Mouse (Mus musculus) liver (tissue): ENCODE results near the gene Alkbh6.

Experiments
- DNase-seq: peaks from one replicate; pipeline ENCODE4 v3.0.0-alpha.2; 2020; ENCODE audit warnings: mixed read lengths

Gene Alkbh6

DNA sequence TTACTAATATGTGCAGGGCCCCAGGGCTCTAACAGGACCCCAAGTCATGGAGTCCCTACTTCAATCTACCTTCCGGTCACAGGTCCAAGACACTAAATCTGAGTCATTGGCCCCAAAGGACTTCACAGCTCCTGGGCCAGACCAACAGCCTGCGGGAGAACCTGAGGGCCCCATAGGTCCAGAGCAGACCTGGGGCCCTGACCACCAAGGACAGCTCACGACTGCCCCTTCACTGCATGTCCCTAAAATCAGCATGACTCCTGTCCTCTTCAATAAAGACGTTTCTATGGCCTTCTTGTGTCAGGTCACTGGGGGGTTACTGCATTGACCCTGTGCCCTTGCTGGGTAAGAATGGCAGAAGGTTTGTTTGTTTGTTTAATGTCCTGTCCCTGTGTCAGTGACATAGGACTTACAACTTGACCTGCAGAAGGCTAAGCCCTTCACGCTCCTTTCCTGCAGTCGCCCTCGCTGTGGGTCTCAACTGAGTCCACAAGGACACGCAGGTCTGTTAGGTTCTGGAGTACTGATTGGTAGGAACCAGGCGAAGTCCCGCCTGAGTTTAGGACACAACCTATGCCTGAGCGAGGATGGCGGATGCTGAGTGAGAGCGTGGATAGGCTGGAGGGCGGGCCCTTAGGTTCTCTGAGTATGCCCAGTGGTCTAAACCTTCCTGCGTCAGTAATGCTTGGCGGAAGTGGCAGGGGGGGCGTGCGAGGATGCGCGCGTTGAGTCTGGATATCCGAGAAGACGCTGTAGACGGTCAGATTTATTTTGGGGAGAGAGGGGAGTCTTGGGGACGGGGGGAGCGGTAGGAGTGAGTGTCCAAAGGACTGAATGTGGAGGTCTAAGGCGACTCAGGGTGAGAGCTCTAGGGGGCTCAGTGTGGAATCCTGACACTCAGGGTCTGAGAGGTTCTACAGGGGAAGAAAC is at the start of gene Alkbh6:
Gene Alkbh6, plus strand, starts transcription at position 642 of the 930 bp plus-strand sequence.
- DNase-seq: peak; percentile 88

DNA sequence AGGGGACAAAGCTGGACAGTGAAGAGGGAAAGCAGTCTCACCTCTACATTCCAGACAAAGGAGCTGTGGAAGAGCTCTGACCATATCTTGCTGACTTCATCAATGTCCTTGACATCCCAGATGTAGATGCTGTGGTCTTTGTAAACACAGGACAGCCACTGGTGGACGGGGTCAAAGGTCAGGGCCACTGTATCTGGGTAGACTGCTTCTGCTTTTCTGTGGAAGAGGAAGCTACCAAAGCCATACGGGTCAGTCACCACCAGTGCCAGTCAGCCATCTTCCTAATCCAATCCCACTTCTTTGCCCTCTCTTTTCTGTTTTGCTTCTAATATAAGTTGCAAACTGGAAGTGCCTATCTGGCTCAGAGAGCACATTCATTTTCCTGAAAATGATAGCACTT is 43.5 kb upstream of the Alkbh6 start:
- DNase-seq: no peak

DNA sequence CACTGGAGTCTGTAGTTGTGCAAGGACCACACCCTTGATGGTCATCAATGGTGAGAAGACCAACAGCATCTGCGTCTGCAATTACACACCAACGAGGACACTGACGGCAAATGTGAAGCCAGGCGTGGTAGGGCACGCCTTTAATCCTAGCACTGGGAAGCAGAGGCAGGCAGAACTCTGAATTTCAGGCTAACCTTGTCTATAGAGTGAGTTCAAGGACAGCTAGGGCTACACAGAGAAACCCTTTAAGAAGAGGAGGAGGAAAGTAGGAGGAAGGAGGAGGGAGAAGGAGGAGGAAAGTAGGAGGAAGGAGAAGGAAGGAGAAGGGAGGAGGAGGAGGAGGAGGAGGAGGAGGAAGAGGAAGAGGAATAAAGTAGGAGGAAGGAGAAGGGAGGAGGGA is 43.0 kb upstream of the Alkbh6 start:
- no peak for DNase-seq

DNA sequence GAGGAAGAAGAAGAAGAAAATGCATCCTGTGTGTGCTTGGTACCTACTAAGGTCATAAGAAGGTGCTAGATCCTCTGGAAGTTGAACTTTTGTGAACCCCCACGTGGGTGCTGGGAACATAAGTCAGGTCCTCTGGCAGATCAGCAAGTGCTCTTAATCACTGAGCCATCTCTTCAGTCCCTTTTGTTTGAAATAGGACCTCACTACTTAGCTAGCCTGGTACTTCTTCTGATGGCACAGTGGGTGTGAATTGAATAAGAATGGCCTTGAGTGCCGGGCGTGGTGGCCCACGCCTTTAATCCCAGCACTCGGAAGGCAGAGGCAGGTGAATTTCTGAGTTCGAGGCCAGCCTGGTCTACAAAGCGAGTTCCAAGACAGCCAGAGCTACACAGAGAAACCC is 42.6 kb upstream of the Alkbh6 start:
- no peak for DNase-seq

DNA sequence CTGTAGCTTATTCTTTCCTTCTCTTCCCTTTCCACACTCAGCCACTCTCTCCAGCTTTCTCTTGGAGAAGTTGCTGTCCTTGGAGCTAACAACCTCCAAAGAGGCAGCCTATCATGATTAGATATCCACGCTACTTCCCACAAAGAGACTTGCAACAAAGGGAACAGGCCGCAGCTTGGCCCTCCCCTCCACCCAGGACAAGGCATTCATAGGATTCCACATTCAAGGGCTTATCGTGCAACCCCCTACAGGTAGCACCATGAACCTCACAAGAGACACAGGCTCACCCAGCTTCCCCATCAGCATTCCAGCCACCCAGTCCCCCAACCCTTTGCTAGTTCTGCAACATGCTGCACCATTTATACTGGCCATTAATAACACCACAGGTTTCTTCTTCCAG is 41.7 kb upstream of the Alkbh6 start:
- DNase-seq: no peak

DNA sequence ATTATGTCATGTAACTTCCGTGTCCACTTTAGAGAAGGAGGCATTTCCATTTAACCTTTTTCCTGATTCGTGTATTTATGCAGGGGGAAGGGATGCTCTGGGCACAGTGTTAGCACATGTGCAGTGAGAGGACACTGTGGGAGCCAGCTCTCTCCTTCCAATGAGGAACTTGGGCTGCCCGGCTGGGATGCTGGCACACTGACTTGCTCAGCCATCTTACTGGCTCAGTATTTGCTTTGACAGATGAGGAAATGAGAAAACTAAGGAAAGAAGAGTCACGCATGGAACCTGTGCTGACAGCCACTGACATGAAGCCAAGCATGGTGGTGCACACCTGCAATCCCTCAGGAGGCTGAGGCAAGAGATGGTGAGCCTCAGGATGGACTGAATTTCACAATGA is 38.9 kb upstream of the Alkbh6 start:
- DNase-seq: no peak

DNA sequence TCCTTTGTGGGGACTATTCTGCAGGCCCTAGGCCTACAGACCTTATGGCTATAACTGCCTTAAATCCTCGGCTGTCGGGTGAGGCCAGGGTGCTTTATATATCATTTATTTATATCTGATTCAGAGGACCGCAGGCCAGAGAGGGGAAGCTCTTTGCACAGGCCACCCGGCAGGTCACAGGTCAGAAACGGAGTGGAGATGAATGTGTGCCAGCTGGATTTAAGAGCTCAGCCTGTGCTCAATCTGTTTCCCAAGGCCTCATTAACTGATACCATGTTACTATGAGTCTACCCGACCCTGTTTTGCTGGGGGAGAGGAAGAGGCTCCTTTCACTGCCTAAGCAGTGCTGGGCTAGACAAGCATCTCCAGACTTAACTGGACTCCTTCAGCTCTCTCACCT is 34.1 kb upstream of the Alkbh6 start:
- DNase-seq: no peak

DNA sequence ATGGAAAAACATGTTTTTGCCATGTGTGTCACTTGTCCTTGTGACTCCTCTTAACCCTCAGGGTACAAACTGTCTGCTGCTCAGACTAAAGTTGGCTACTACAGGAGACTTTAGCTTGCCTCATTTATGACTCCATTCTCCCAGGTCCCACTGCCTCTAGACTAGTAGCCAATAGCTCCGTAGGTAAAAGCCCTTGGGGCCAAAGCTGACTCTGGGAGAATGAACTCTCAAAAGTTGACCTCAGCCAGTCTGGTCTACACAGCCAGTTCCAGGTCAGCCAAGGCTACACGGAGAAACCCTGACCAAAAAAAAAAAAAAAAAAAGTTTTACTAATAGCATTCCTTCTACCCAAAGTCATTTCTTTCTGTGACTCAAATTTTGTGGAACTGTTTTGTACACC is 29.6 kb upstream of the Alkbh6 start:
- no peak for DNase-seq

DNA sequence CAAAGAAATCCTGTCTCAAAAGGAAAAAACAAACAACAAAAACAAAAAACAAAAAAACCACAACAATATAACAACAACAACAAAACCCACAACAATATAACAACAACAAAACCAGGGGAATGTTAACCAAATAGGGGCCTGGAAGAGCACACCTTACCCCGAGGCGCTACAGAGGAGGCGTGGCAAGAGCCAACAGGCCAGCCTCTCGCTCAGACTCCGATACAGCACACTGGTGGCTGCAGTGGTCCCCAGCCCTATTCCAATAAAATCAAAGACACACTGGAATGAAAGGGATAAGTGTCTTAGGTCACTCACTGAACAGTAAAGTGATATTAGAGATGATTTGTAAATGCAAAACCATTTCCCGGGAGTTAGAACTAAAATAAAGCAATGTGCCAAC is 29.0 kb upstream of the Alkbh6 start:
- DNase-seq: peak; percentile 58

DNA sequence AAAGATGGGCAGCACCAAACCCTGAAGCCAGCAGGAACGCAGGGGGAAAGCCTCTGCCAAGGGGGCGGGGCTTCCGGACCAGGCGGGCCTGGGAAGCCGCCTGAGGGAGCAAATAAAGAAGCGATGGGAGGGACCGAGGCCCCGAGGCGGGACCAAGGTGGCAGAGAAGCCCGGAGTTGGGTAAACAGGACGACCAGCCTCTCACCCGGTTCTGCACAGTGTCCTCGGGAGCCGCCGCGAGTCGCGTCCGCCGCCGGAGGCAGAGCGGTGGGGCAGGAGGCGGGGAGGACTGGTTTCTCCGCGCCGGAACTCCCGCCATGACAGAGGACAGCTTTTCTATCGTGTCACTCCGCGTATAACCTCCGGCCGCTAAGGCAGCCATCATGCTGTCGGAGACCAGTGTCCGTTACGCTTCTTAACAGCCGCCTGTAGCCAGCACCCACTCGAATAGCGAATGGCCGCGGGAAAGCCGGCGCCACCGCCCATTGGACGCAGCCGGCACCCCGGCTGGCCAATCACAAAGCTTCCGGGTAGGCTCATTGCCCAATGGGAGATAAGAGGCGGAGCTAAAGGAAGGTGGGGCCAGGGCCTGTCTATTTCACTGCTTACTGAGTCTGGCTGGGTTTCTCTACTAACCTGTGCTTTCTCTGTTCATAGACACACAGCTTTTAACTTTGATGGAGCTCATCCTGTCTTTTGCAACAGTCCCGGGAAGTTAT is 28.4 kb upstream of the Alkbh6 start, which contains the start of the genes Thap8 and Wdr62:
Gene Thap8, plus strand, starts transcription at position 144 of the 719 bp plus-strand sequence.
Gene Wdr62, minus strand, starts transcription at position 469 of the 719 bp plus-strand sequence.
- DNase-seq: peak; percentile 95

DNA sequence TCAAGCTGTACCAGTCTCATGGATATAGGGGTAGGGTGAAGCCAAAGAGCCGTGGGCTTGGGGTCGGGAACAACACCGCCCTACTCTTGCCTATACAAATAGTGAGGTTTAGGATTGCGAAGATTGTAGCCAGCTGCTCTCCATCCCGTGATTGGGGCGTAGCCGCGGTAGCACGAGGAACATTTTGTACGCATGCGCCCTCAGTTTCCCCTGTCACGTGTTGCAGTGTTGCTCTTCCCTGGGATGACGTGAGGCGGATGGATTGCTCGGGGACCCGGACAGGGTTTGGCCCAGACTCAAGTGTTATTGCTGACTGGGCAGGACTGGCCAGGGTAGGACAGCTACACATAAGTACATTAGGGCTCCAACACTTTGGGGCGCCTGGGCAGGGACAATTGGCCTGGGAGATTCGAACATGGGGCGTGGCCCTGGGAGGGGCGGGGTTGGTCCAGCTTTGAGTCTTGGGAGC is 27.8 kb upstream of the Alkbh6 start:
- peak; percentile 80 for DNase-seq

DNA sequence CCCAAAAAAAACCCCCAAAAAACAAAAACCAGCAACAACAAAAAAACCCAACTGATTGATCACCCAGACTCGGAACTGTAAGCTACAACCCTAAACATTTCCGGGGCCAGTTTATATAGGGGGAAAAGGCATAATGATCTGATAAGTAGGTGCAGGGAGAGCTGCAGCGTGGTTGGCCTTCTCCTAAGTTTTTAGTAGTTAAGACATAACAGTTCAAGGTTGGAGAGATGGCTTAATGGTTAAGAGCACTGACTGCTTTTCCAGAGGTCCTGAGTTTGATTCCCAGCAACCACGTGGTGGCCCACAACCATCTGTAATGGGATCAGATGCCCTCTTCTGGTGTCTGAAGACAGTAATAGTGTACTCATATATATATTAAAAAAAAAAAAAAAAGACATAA is 27.0 kb upstream of the Alkbh6 start:
- DNase-seq: no peak

DNA sequence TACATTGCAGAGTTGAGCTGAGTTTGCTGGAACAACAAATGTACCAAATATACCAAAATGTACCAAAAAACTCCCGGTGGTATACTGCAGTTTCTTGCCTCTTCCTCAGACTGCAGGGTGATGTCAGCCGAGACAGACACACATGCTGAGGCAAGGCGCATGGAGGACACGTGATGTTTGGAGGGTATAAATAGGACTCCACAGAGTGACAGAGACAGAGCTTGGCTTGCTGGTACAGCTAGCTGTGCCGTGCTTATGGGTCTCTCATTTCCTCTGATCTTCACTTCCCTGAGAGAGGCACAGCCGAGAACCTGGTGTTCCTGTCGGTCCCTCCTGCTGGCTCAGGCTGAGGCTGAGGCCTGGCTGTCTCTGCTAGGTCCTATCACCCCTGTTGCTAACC is 25.8 kb upstream of the Alkbh6 start:
- no peak for DNase-seq

DNA sequence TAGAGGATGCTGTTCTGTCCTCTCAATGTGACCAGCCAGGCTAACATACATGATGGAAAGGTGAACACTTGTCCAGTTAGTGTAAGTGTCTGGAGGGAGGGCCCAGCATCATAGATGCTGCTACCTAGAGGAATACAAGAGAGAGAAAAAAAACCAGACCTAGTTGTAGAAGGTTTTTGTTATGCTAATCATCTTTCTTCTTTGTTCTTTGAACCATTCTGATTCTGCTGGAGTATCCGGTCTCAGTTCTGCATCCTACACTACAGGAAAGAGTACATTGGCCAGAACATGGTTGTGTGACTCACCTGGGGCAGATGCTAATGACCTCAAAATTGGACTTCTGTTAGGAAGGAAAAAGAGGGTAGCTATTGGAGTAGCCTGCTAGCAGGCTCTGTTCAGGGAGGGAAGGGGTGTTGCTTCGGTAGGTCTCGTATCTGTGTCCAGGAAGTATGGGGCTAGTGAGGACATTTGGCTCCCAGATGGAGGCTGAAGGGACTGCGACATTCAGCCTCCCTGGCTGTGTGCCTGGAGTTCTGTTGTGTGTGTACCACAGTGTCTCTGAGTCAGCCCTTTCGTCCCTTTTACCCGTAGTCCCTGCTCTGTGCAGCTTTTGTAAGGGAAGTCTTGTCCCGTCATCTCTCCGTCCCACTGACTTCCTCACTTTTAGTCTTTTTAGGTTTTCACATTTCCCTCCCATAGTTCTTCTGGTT is 21.7 kb upstream of the Alkbh6 start:
- no peak for DNase-seq

DNA sequence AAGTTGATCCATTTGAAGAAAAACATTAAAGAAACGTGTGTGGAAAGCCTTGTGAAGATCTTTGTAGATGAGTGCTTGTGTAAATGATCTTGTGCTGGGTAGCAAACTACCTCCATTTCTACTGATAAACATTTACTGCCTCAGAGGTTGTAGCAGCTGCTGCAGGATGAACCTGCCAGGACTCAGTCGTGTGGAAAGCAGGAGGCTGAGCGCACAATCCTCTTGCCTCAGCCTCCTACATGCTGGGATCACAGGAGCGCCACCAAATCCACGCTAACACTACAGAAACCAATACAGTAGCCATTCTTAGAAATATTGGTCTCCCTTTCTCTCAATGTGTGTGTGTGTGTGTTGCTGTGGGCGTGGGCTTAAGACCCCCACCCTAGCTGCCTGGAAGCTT is 20.5 kb upstream of the Alkbh6 start:
- DNase-seq: no peak

DNA sequence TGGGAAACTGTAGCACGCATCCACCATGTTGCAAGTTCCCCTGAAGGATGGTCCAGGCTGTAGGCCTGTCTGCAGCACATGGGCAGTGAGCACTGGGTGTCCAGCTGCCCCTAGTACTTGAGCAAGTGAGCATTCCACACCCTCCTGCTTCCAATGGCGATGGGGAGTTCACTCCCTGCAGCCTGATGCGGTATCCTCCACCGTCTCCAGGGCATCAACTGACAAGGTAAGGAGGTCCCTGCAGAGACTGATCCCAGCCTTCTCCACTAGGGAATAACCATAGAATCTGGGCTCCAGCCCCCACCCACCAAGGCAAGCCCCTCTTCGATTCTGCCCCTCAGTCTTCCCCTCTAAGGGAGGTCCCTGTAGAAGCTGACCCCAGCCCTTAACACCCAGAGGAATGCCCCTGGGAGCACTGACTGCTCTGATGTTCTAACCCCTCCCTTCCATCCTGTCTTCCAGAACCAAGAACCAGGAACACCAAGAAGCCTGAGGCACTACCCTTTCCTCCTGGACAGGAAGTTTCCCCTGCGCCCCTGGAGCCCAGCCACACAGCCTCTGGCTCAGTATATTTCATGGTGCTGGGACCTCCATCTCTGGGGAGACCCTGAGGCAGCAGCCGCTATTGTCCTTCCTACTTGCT is 19.3 kb upstream of the Alkbh6 start:
- no peak for DNase-seq

DNA sequence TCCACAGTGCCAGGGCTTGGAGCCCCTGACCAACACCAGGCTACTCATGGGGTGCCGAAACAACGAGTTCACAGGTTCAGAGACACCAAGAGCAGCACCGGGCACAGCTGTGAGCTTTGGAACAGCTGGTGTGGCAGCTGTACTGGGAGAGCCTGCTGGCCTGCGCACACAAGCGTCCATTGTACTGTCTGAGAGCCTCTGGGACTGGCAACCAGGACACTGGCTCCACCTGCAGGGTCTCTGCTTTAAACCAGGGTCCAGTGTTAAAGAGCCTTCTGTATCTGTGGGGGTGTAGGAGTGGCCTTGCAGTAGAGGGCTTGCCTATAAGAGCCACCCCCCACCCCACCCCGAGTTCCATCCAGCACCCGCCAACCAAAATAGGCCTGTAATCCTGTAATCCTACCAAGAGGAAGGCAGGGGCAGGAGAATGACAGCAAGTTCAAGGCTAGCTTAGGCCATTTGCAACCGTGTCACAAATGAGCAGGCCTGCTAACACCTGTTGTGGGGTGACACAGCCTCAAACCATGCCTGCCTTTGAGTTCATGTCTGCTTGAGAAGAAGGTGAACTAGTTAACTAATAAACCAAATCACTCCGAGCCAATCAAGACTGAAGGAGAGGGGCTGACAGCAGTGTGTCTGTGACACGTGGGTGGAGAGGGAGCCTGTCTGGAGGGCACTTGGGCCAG is 18.7 kb upstream of the Alkbh6 start:
- DNase-seq: no peak

DNA sequence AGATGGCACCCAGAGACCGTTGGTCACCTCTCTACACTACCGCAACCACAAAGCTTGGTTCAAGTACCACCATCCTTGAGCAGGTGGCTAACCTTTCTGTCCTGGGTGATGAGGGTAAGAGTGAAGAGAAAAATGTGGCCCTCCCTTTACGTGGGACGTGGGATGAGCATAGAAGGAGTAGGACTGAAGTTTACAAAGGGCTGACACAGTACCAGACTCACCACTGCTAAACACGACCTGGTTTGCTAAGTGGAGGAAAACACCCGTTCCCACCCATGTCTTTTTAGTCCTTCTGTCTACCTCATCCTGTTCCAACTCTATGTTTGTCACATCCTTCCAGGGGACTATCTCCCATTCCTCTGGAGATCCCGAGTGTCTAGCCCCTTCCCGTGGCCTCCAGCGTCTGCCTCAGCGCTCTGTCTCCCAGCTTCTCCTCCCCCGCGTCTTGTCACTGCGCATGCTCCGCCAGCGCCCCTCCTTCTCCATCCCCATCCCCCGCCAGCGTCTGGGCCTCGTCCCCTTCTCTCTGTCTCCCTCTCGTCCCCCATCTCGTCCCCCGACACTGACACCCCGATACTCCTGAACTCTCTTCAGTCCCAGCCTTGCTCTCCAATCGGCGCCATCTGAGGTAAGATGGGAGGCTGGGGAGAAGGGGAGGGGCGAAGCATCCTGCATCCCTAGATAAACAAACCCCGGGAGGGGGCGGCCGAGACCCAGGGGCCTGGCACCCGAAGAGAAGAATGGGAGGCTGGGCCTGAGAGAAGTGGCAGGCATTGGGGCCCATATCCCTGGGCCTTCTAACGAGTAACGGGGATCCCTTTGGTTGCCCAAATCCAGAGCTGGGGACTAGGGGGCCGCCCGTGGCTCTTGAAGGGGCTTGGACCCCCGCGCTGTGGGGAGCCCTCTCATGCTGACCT is 17.0 kb upstream of the Alkbh6 start, which contains the start of gene Clip3:
Gene Clip3, plus strand, starts transcription at position 514 of the 917 bp plus-strand sequence.
- DNase-seq: peak; percentile 59

DNA sequence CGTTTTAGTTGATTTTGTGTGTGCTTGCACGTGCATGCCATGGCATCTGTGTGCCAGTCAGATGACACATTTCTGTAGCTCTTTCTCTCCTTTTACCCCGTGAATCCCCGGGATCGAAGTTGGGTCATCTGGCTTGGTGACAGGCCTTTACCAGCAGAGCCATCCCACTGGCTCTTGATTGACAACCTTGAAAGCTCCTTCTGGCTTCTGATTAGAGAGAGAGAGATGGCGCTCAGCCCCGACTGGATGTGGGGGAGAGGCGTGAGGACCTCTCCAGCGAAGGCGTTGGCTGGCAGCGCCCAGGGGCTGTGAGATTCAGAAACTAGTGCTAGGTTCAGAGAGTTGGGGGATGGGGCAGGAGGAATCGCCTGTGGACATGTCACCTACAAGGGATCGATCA is 14.7 kb upstream of the Alkbh6 start:
- no peak for DNase-seq

DNA sequence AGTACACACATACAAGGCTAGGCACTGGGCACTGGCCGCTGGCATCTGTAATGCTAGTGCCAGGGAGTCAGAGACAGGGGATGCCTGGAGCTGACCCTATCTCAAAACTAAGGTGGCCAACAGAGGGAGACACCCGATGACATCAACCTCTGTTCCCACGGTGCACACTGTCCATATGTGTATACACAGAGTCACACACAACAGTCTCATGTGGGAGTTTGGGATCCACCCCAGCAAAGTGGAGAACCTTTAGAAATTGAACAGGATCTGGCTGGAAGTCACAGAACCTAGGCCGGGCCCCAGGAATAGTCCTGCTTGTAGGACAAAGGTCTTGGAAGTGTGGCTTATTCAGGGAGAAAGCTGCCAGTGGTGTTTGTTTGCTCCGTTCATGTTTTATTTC is 14.2 kb upstream of the Alkbh6 start:
- DNase-seq: no peak

DNA sequence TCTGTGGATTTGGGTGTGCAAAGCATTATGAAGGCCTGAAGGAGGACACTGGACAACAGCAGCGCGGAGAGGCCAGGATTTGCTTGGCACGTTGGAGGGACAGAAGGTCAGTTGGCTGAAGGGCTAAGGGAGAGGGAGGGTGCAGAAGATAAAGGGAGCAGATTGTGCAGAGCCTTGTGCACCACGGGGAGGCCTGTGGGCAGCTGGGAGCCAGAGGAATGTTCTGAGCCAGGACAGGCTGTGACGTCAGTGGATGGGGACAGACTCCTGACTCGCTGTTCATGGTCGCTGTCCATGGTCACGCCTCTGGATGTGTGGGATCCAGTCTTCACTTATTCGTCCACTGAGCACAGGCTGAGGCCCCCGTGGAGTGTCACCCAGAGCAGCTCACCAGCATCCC is 13.4 kb upstream of the Alkbh6 start:
- DNase-seq: no peak
